Mouse (Mus musculus): Measurements from ENCODE around the gene Pcgf3.
"Not testable (repeated sequence)": the region's sequence is repeated elsewhere in the genome, so short reads cannot be mapped to it uniquely, and the experiment has no call there.

The Pcgf3 gene

DNA sequence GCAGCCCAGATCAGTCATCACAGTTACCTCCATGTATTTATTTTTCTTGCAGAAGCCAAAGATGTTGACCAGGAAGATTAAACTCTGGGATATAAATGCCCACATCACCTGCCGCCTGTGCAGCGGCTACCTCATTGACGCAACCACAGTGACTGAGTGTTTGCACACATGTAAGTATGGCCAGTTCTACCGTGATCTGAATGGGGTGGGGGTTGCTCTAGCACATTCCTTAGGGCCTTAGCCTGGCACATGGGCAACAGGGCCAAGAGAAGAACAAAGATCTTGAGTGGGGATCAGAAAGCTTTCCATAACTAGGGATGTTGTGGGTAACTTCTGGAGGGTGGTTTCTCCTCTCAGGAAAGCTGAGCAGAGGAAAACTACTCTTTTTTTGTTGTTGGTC lies 12.7 kb downstream of the Pcgf3 start:
- DNase-seq (ENCODE audit: low spot score) = no peak

DNA sequence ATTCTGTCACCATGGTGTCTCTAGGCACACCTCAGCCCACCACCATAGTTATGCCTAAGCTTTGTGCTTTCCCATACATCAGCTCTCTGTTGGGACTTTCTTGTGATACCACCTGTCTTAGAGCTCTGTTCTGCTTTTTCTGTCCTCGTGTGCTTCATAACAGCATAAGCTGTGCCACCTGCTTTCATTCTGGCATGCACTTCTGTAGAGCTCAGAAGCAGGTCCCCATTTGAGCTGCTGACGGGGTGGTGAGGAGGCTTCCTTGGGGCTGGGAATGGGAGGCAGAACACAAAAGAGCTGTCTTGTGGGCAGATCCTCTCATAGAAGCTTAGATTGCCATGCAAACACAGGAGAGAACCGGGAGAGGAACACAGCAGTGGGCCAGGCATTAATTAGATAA lies 14.9 kb downstream of the Pcgf3 start:
- no peak for DNase-seq (ENCODE audit: low spot score)

DNA sequence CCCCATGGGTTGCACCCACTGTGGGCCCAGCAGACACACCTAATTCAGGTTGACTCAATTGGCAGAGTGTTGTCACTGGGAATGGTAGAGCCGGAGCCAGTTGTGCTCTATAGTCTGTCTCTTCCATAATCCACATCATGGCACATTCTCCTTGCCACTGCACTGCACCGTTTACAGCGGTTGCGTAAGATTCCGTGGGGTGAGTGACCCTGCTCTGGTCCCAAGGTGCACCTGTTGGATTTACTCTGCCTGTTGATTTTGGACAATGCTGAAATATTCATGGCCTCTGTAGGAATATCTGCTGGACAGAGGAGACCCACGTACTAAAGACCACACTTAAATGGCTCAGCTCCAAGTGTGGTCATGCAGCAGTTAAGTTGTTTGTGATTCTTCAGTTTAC lies 22.0 kb downstream of the Pcgf3 start:
- no peak for DNase-seq (ENCODE audit: low spot score)

DNA sequence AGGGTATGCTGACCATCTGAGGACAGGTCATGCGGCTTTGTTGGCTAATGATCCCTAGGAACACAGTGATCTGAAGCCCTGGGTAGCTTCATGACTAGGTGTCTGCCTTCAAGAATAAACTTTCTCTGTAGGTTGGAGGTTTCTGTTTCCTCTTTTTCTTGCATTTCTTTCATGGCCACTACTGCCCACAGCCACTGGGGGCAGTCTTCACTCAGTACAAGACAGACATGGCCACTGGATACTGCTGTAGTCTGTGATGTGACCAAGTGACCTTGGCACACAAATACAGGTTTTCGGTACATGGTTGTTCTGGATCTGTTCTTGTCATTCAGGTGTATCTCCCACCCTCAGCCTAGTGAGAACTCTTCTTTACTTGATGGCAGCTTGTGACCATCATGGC lies 24.2 kb downstream of the Pcgf3 start:
- DNase-seq (ENCODE audit: low spot score) = no peak

DNA sequence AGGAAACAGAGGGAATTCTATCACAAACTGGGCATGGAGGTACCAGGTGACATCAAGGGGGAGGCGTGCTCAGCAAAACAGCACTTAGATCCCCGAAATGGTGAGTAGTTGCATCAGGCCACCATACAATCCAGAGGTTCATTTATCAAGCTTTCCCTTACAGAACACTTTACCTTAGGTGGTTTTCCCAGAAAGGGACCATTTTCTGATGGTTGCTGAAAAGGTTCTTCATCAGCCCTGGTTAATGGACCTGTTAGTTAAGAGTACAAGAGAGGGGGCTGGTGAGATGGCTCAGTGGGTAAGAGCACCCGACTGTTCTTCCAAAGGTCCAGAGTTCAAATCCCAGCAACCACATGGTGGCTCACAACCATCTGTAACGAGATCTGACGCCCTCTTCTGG lies 25.1 kb downstream of the Pcgf3 start:
- not testable (repeated sequence) for DNase-seq (ENCODE audit: low spot score)

DNA sequence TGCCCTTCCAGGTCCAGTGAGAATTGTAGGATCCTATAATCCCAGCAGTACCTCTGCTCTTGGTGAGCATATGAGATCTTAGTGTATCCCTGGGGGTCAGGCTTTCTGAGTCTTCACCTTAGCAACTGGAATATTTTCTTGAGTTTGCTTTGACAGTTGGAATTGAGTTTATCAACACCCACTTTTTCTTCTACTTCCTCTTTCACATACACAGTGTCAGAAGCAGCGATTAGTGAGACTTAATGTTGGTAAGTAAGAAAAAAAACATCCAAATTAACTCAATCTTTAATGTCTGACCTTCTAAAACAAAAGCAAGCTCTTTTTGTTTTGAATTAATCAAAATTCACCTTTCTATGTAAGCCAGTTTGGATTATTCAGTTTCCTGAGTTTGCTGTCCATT lies 40.5 kb downstream of the Pcgf3 start:
- no peak for DNase-seq (ENCODE audit: low spot score)

DNA sequence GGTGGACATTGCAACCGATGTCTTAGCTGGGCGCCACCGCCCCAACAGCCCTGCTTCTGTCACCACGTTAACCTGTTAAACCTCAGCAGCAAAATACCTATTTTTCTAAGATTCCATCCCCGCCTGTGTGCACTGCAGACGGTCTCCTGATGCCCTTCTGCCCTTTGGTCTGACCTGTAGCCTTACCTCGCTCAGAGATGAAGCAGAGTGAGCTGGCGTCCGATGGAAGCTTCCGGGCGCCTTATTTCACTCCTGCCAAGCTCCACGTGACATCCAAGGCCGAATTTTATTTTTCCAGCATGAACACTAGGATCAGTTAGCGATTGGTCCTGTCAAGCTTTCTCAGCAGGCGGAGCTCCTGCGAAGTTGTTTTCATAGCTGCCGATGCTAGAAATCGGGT lies 41.3 kb downstream of the Pcgf3 start:
- DNase-seq (ENCODE audit: low spot score) = no peak

DNA sequence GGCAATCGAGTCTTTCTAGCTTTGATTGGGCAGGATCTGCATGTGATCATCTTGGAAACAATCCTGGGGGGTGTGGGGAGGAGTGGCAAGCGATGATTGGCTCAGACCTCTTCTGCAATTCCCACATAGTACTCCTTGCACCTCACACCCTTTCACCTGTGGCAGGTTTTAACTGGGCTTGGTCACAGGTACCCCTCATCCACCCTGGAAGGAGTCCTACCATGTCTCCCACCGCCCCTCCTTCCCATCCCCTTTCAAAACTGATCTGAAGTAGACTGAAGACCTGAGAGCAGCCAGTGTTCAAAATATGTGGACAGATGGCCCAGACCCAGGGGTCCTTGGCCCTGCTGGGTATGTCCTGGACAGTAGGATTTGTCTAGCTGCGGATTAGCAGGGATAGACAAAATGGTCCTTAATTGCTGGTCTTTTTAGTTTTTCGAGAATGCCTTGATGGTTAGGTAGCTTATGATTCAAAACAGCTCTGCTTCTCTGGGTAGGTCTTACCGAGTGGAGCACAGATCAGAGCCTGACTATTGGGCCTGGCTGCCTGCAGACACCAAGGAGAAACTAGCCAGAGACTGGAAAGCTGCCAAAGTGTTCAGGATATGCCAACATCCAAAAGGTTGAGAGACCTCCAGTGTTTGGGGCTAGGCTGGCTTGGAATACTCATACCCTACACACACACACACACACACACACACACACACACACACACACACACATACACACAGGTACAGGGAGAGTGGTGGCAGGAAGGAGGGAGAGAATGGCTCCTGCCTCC lies 54.7 kb downstream of the Pcgf3 start:
- no peak for DNase-seq (ENCODE audit: low spot score)

DNA sequence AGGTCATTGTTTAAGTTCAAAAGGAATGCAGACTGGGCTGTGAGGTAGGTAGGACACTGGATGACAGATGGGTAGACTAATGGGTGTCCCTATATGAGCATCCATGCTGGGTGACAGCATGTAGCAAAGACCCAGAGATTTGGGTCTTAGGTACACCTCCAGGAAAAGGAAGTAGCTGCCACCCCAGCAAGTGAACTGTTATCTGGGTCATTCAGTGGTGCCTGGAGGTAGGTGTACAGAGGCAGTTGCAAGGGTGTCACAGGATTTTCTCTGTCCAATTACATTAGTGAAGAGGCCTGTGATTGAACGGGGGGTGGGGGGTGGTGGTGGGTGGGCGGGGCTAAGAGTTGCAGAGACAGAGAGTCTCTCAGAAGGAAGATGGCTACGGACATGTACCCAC lies 55.6 kb downstream of the Pcgf3 start:
- no peak for DNase-seq (ENCODE audit: low spot score)

DNA sequence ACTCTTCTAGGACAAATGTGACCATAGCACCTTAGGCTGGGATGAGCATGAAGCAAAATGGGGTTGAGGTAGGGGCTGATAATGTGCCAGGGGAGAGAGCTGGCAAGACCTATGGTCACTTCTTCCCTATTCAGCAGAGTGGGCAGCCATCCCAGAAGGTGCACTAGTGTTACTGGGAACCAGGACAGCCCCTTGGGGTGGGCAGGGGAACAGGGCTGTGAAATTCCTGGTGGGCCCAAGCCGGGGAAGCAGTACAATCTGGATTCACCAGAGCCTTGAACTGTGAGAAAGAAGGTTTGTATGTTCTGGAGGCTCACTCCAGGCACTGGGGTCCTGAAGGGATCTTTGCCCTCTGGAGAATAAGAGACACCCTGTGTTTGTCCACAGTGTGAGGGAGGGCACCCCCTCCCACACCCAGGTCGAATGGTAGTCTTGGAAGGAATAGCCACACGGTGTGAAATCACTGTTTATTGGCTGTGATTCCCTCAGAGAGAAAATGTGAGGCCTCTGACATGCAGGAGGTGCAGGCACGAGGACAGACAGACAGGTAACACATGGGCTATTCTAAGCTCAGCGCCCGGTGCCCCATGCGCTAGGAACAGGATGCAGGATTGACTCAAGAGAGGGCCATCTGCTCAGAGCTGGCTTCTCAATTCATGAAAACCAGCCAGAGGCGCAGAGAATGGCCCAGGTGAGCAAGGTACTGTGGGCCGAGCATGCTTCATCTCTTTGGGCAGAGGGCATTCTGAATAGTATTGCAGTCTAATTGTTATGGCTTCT lies 57.3 kb downstream of the Pcgf3 start:
- DNase-seq (ENCODE audit: low spot score) = no peak

DNA sequence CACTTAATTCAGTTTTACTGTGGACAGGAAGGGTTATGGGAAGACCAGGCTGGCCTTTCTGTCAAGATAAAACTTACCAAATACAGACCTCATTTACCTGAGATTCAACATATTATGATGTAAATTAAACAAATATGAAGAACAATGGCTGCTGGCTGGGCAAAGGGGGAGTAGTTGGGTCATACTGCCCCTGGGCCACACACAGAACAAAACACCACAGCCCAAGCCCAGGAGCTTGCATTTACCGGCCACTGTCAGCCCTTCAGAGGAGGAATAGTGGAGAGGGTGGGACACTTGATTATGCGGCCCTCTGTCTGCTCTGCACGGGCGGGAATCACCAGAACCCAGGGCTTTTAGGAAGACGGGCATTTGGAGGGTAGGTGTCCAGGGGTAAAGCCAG lies 57.9 kb downstream of the Pcgf3 start:
- no peak for DNase-seq (ENCODE audit: low spot score)

DNA sequence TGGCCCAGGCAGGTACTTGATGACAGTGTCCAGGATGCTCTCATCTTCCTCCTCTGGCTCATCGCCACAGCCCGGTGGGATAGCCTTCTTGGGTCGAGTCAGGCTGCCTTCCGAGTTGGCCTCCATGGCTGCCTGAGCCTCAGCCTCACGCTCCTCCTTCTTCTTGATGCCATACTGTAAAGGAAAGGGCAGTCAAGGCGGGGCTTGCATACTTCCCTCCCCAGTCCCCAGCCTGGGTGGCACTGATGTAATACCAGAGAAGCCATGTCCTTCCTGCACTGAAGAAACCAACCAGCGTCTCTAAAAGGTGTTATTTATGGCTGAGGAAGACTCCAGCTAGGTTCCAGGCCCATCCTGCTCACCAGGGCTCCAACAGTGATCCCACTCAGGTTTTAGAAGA lies 59.1 kb downstream of the Pcgf3 start:
- no peak for DNase-seq (ENCODE audit: low spot score)

DNA sequence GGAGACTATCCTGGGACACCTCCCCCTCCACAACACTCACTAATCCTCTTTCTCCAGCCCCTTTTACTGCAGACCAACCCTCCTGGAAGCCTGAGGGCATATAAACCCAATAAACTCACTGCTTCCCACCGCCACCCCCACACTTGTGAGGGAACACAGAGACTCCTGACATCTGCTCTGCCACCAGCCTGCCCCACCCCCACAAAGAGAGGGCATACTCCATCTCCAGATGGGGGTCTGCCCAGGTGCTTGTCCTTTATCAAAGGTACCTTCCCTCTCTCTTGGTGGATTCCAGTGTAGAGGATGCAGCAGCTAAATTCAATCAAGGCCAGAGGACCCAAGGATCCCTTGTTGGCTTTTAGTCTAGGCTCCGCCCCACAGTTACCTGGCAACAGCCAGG lies 60.0 kb downstream of the Pcgf3 start:
- no peak for DNase-seq (ENCODE audit: low spot score)

DNA sequence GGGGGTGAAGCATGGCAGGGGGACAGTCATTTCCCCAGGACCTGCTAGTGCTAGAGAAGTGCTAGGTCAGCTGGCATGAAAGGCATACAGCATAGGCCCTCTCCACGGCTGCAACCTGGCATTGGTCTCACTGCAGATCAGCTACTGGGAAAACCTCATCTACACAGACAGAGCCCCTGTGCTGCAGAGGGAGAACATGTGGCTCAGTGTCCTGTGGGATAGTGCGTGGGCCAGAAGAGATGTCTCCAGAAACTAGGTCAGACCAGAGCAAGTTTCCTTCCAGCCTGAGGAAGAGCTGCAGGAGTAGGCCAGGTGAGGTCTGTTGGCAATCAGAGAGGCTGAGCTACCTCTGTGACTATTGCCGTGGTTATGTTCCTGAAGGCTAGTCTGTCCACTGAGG lies 60.9 kb downstream of the Pcgf3 start:
- DNase-seq (ENCODE audit: low spot score) = no peak

DNA sequence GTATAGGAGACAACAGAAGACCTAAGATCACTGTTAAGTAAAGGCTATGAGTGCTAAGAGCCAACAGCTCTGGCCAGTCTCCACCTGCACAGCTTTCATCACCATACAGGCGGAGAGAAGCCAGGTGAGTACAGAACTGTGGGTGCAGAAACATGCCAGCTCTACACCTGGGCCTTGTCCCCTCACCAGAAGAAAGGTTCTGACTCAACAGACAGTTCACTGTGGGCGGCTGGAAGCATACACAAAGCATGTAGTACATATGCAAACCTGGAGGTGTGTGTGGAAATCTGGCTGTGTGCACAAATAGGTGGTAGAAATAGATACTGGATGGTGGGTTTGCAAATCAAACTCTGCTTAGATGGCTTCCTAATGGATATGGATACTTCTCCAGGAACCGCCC lies 61.6 kb downstream of the Pcgf3 start:
- no peak for DNase-seq (ENCODE audit: low spot score)

DNA sequence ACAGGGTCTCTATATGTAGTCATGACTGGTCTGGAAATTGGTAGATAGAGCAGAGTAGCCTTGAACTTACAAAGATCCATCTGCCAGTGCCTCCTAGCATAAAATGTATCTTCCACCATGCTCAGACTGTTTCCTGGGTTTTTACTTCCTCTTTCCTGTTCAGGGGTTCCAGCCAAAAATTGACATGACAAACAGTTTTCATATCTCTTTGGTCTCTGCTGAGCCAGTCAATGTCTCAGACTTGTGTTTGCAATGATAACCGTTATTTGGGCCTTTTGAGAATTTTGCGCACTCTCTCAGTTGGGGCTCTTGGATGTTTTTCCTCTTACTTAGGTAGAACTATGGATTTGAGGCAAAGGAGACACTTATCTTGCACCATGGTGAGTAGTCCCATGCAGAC lies 73.2 kb downstream of the Pcgf3 start:
- DNase-seq (ENCODE audit: low spot score) = no peak

DNA sequence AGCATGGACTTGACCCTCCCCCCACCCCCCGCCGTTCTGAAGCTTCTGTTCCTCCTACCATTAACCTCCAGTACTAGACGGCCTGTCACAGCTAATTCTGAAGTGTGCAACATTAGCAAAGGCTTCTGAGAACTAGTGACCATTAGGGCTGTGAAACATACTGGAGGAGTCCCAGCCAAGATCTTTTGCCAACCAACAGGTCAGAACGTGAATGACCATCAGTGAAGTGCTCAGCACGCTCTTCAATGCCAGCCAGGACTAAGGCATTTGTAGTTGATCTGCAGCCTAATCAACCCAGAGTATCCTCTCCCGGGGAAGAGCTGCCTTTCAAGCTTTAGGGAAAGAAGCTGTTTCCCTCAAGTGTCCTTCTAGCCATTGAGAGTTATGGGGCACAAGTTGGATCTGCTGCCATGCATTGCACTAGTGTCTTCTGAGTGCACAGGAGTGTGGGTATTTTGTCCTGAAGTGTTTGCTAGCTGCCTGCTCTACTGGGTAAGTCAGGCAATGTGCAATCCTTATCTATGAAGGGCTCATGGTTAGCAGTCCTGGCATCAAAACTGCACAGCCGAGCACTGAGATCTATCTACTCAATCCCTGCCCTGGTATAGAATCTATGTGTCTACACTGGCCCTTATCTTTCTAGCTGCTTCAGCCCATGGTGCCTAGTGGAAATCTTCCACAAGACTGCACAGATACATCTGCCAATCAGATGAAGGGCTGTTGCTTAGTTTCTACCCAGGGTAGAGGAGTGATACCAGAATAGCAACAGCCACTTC lies 82.7 kb downstream of the Pcgf3 start:
- no peak for DNase-seq (ENCODE audit: low spot score)

DNA sequence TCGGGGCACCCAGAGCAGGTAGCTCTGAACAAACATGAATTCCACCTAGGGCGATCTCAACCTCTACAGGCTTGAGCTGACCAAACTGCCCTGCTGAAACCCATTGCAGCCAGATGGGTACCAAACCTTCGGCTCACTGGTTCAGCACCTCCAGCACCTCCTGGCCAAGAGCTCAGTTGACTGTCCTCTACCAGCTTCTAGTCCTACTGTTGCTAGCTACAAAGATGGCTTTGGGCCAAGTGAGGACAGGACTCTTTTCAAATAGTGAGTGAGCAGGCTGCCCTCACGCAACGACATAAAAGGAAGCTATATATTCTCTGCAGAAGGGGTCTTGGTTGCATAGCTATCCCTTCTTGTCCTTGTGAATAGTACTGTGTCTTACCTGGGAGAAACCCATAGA lies 86.6 kb downstream of the Pcgf3 start:
- DNase-seq (ENCODE audit: low spot score) = no peak

DNA sequence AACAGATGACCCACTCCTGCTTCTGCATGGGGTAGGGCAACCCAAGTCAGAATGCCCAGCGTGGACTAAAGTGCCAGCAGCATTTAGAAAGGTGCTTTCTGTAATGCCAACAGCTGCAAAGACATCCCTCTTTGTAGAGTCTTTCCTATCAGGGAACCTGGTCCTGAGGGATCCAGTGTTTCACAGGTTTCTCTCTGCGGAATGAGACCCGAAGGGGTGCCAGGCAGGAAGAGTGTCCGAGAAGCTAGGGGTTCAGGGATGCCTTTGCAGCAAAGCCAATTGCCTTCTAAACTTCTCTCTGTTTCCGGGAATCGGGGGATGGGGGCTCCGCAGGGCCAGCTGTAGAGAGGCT lies 88.1 kb downstream of the Pcgf3 start:
- DNase-seq (ENCODE audit: low spot score) = no peak

DNA sequence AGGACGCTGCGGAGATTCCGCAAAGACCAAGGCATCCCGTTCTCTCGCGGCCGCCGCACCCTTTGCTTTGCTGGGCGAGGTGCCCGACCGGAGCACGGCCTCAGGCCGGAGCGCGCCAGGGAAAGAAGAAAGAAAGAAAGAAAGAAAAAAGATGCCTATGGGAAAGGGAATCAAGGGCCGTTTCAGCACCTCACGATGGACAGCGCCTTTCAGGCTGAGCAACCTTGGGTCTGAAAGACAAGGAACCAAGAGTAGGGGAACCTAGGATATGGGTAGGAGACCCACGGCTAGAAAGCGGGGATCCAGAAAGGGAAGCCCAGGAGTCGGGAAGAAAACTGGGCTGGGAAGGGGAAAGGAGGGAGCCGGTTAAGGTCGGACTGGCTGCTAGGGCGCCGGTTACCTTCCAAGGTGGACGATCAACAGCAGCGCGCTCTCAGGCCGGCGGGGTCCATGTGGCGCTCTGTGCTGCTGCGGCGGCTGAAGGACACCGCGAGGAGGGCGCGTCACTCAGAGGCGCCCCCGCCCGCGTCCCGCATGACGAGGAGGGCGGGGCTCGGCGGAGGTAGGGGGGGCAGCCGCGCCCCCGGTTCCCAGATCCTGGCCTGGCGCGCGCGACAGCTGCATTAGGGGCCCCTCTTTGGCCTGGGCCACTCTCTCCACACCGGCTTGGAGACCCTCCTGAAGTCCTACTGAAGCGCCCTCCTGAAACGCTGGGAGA lies 88.6 kb downstream of the Pcgf3 start, which contains the start of gene Cplx1:
Gene Cplx1 (minus strand): TSS at position 536 of the 718 bp plus-strand sequence.
- peak; percentile 63 for DNase-seq (ENCODE audit: low spot score)

DNA sequence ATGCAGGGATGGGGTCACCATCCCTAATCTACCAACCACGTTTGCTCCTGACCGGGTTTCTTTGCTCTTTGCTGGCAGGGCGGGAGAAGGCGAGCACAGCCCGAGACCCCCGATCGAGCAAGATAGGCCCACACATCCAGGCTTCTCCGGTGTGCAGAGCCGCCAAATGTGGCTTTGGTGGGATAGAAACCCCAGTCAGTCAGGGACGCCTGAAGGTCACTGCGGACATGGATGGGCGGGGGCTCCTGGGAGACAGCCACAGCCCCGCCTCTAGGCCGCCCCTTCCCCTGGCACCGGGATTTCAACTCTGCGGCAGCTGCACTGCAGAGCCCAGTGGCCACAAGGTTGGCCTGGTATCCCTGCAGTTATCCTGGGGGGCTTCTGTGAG lies 89.2 kb downstream of the Pcgf3 start:
- DNase-seq (ENCODE audit: low spot score) = no peak

DNA sequence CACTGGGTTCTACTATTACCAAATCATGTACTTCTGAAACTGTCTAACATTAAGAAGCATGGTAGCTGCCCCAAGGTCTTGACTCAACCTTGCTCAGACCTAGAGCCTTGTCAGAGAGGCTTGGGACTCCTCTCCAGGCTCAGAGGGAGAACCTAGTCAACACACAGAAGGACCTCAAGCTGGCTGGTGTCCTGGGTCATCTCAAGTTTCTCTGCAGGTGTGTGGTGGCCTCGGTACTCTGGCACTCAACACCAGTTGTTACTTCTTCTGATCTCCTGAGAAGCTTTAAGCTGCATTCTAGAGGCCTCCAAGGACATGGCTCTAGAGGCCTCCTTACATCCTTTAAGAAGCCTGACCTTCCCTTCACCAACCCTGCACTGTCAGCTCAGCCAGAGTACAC lies 93.0 kb downstream of the Pcgf3 start:
- no peak for DNase-seq (ENCODE audit: low spot score)

Measured in ovary, postnatal 14 days (tissue).